Mouse (Mus musculus): ENCODE measurements at regions not wholly inside any gene's neighbourhood (a gene's known extent, or its start where the extent isn't known, plus 50 kb on each side); places are given as distances from the start of the nearest gene placed in this dataset.

DNA sequence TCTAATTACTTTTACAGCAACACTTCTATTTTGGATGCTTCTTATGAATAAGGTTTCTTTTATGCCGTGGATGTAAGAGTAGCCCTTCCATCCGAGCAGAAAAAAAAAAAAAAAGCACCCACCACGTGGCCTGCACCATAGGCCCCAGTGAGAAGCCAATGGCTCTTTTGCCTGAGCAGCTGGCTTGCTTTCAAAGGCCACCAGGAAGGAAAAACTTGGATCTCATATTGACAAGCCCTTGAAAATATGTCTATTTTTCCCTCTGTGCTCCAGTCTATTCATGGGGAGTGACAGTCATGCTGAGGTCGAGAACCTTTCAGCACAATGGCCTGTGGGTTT lies 252.4 kb downstream of the Foxo1 start:
- TF ChIP-seq CTCF (IDR thresholded peaks at IDR 0.05; ENCODE audit: borderline replicate concordance, extremely low read depth, insufficient read depth, insufficient read length) (no peak), POLR2A (IDR thresholded peaks at IDR 0.05; ENCODE audit: borderline replicate concordance, extremely low read depth, insufficient read depth, insufficient read length, poor library complexity, severe bottlenecking) (no peak)
